Mouse (Mus musculus): ENCODE data around the gene Zfp14.

GRCm38 (mm10) chr7:30072146-30073028, 21.2 kb upstream of the Zfp14 start, which contains the start of gene Zfp82:
- no peak for TF ChIP-seq EP300 (IDR thresholded peaks at IDR 0.05)
- no peak for TF ChIP-seq CTCF (IDR thresholded peaks at IDR 0.05)
